Mouse (Mus musculus): ENCODE results near the gene Fip1l1. TPM values are rescaled to one million over a fixed set of nuclear protein-coding genes. Genes with fewer than 3 reads are reported as not detected.

Gene Fip1l1
- total RNA-seq, 2 experiments from 2014 or later, result 103 to 122 TPM

Other genes with a start within 250 kb of the Fip1l1 start
- gene Scfd2, start 3.7 kb upstream of the Fip1l1 start, total RNA-seq (2015; ENCODE audit: low replicate concordance), result 7.1 and 10.8 TPM in 2 replicates
- gene Scfd2, start 3.7 kb upstream of the Fip1l1 start, total RNA-seq (2017; ENCODE audit: low replicate concordance), result 2.2 and 3.8 TPM in 2 replicates
- gene Lnx1, start 167.5 kb downstream of the Fip1l1 start, total RNA-seq (2015; ENCODE audit: low replicate concordance), result not detected in 2 replicates
- 0.13 TPM in 1 of 2 replicates, not detected in the other for gene Lnx1, start 167.5 kb downstream of the Fip1l1 start, total RNA-seq (2017; ENCODE audit: low replicate concordance)

Data from erythroid progenitor cell, adult 5-6 weeks (primary cell).